Mouse (Mus musculus) myocyte (in vitro differentiated cells): ENCODE measurements around the gene Wdr27. TPM values are rescaled to one million over a fixed set of nuclear protein-coding genes. Genes with fewer than 3 reads are reported as not detected.

Experiments
- H3K27me3 ChIP-seq: one replicate; pipeline ENCODE4 v1.6.1; 2011; ENCODE audit not compliant: control insufficient read depth, insufficient read depth, insufficient read length
- H3K36me3 ChIP-seq: one replicate; pipeline ENCODE4 v1.6.1; 2011; ENCODE audit not compliant: control insufficient read depth, insufficient read depth
- H3K4me2 ChIP-seq: one replicate; pipeline ENCODE4 v1.6.1; 2011; ENCODE audit warnings: low read depth, control low read depth
- H3K4me3 ChIP-seq: one replicate; pipeline ENCODE4 v1.5.1; 2011; ENCODE audit warnings: mild to moderate bottlenecking, control low read depth, moderate library complexity
- H3K79me2 ChIP-seq: one replicate; pipeline ENCODE4 v1.6.1; 2011; ENCODE audit not compliant: control insufficient read depth, insufficient read depth
- H3ac ChIP-seq: one replicate; pipeline ENCODE4 v1.6.1; 2011; ENCODE audit not compliant: control insufficient read depth, insufficient read length
- CEBPB ChIP-seq: IDR thresholded peaks from 2 replicates; pipeline ENCODE4 v1.6.1; 2011; ENCODE audit warnings: mild to moderate bottlenecking, moderate library complexity; ENCODE audit not compliant: poor library complexity, insufficient read depth, severe bottlenecking
- E2F4 ChIP-seq: IDR thresholded peaks from one replicate; pipeline ENCODE4 v1.6.1; 2011; ENCODE audit warnings: mild to moderate bottlenecking, control low read depth, moderate library complexity; ENCODE audit not compliant: insufficient read depth
- MAX ChIP-seq: IDR thresholded peaks from one replicate; pipeline ENCODE4 v1.6.1; 2011; ENCODE audit warnings: low read depth, mild to moderate bottlenecking, control low read depth
- MYOD1 ChIP-seq, 3 experiments: IDR thresholded peaks; one replicate each; pipeline ENCODE4 v1.6.1; 2011; ENCODE audit warnings: control low read depth in 2 of 3, low read depth in 2 of 3, mild to moderate bottlenecking in 2 of 3, moderate library complexity in 1 of 3; ENCODE audit not compliant: insufficient read length in 2 of 3, control insufficient read depth in 1 of 3
- MYOG ChIP-seq, 3 experiments: IDR thresholded peaks; one replicate each; pipeline ENCODE4 v1.6.1; 2011; ENCODE audit warnings: control low read depth in 2 of 3, low read depth in 2 of 3, mild to moderate bottlenecking in 2 of 3; ENCODE audit not compliant: insufficient read length in 2 of 3, control insufficient read depth in 1 of 3, insufficient read depth in 1 of 3
- POLR2A ChIP-seq: IDR thresholded peaks from one replicate; pipeline ENCODE4 v1.6.1; 2011; ENCODE audit warnings: low read depth, mild to moderate bottlenecking, control low read depth, moderate library complexity; ENCODE audit not compliant: insufficient read length
- POLR2AphosphoS2 ChIP-seq: IDR thresholded peaks from one replicate; pipeline ENCODE4 v1.6.1; 2011; ENCODE audit warnings: low read depth, control low read depth; ENCODE audit not compliant: insufficient read length
- REST ChIP-seq: IDR thresholded peaks from one replicate; pipeline ENCODE4 v1.6.1; 2011; ENCODE audit warnings: mild to moderate bottlenecking, control low read depth, moderate library complexity; ENCODE audit not compliant: insufficient read depth, insufficient read length
- SRF ChIP-seq: IDR thresholded peaks from one replicate; pipeline ENCODE4 v1.6.1; 2011; ENCODE audit warnings: low read depth; ENCODE audit not compliant: control insufficient read depth, insufficient read length
- TCF12 ChIP-seq: IDR thresholded peaks from one replicate; pipeline ENCODE4 v1.6.1; 2011; ENCODE audit warnings: mild to moderate bottlenecking, control low read depth; ENCODE audit not compliant: poor library complexity, insufficient read depth, severe bottlenecking
- TCF3 ChIP-seq: IDR thresholded peaks from one replicate; pipeline ENCODE4 v1.6.1; 2011; ENCODE audit warnings: low read depth, control low read depth; ENCODE audit not compliant: insufficient read length
- USF1 ChIP-seq: IDR thresholded peaks from one replicate; pipeline ENCODE4 v1.6.1; 2011; ENCODE audit warnings: low read depth, mild to moderate bottlenecking, control low read depth, moderate library complexity
- polyA plus RNA-seq: library from polyadenylated mRNA; unstranded; fragments of >200 nt; fragmentation: generic; extraction: Trizol; gene quantifications from one replicate; pipeline ENCODE4 v1.2.1, GENCODE M21; 2012; ENCODE audit warnings: missing spikeins

The Wdr27 gene
- polyA plus RNA-seq, 1 experiment: 8.0 TPM

DNA sequence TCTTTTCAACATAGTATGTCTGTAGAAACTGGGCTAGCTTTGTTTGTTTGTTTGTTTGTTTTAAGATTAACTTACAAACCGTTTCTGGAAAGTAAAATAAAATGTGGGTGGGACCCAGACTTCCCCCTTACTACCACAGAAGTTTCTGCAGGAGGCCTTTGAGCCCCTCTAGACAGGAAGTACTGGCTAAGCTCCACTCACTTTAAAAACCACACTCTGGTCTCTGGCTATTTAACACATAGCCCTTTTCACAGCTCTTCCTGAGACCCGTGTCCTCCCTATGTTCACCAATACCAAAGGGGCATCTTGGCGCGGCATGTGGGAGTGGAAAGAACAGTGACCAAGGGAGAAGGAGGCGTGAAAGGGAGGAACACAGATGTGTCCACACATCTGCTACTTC, 127.7 kb downstream of the Wdr27 start:
- no peak for TF ChIP-seq E2F4
- TF ChIP-seq MYOG (IDR thresholded peaks at IDR 0.05; ENCODE audit: control insufficient read depth in 1 of 3, insufficient read depth in 1 of 3, insufficient read length in 2 of 3, low read depth in 2 of 3): no peak
- TF ChIP-seq MAX: no peak
- TF ChIP-seq REST: no peak
- no peak for TF ChIP-seq MYOD1 (IDR thresholded peaks at IDR 0.05; ENCODE audit: control insufficient read depth in 1 of 3, insufficient read length in 2 of 3, low read depth in 2 of 3)
- no peak for TF ChIP-seq SRF
- TF ChIP-seq TCF3: no peak
- TF ChIP-seq TCF12: no peak
- TF ChIP-seq POLR2A: no peak
- no peak for TF ChIP-seq POLR2AphosphoS2
- TF ChIP-seq USF1: no peak
- no peak for TF ChIP-seq CEBPB
- no peaks in the 10 kb centered on the region for H3K36me3 ChIP-seq
- H3K4me2 ChIP-seq: no peak overlapping the region
- no peak overlapping the region for H3K4me3 ChIP-seq
- H3K79me2 ChIP-seq: no peaks in the 10 kb centered on the region
- no peaks in the 10 kb centered on the region for H3K27me3 ChIP-seq
- no peak overlapping the region for H3ac ChIP-seq

GRCm38 (mm10) chr17:14812631-14813030, 130.3 kb downstream of the Wdr27 start:
- no peaks in the 10 kb centered on the region for H3K36me3 ChIP-seq
- no peak overlapping the region for H3K4me2 ChIP-seq
- no peak overlapping the region for H3K4me3 ChIP-seq
- TF ChIP-seq MYOG (IDR thresholded peaks at IDR 0.05; ENCODE audit: control insufficient read depth in 1 of 3, insufficient read depth in 1 of 3, insufficient read length in 2 of 3, low read depth in 2 of 3) (no peak), CEBPB (no peak), MAX (no peak), POLR2A (no peak), E2F4 (no peak), TCF3 (no peak), REST (no peak)
- H3K79me2 ChIP-seq: no peaks in the 10 kb centered on the region
- no peaks in the 10 kb centered on the region for H3K27me3 ChIP-seq
- no peak overlapping the region for H3ac ChIP-seq

GRCm38 (mm10) chr17:14812033-14812432, 130.9 kb downstream of the Wdr27 start:
- Histone ChIP-seq H3K4me2 (no peak overlapping the region), H3K27me3 (no peaks in the 10 kb centered on the region), H3K79me2 (no peaks in the 10 kb centered on the region), H3ac (no peak overlapping the region), H3K4me3 (no peak overlapping the region), H3K36me3 (no peaks in the 10 kb centered on the region)
- TF ChIP-seq TCF3 (no peak), SRF (no peak), CEBPB (no peak), POLR2A (no peak), MYOG (IDR thresholded peaks at IDR 0.05; ENCODE audit: control insufficient read depth in 1 of 3, insufficient read depth in 1 of 3, insufficient read length in 2 of 3, low read depth in 2 of 3) (no peak), MAX (no peak), REST (no peak)

GRCm38 (mm10) chr17:14806808-14807207, 136.2 kb downstream of the Wdr27 start:
- H3K36me3 ChIP-seq: no peaks in the 10 kb centered on the region
- H3ac ChIP-seq: no peak overlapping the region
- no peak overlapping the region for H3K4me2 ChIP-seq
- no peaks in the 10 kb centered on the region for H3K79me2 ChIP-seq
- H3K27me3 ChIP-seq: no peaks in the 10 kb centered on the region
- no peak for TF ChIP-seq POLR2A
- TF ChIP-seq TCF12: no peak
- TF ChIP-seq SRF: no peak
- no peak for TF ChIP-seq CEBPB
- TF ChIP-seq TCF3: no peak
- TF ChIP-seq REST: no peak
- no peak overlapping the region for H3K4me3 ChIP-seq

GRCm38 (mm10) chr17:14799243-14799642, 143.7 kb downstream of the Wdr27 start:
- no peaks in the 10 kb centered on the region for H3K79me2 ChIP-seq
- H3K27me3 ChIP-seq: no peaks in the 10 kb centered on the region
- no peak overlapping the region for H3ac ChIP-seq
- no peaks in the 10 kb centered on the region for H3K36me3 ChIP-seq
- no peak for TF ChIP-seq CEBPB
- no peak for TF ChIP-seq USF1
- TF ChIP-seq MYOG (IDR thresholded peaks at IDR 0.05; ENCODE audit: control insufficient read depth in 1 of 3, insufficient read depth in 1 of 3, insufficient read length in 2 of 3, low read depth in 2 of 3): no peak
- no peak for TF ChIP-seq POLR2A
- TF ChIP-seq MAX: no peak
- no peak for TF ChIP-seq SRF
- no peak for TF ChIP-seq REST
- TF ChIP-seq TCF3: no peak
- no peak for TF ChIP-seq TCF12
- no peak overlapping the region for H3K4me2 ChIP-seq
- H3K4me3 ChIP-seq: no peak overlapping the region
